Mouse (Mus musculus) thymus, postnatal 36 days (tissue): ENCODE measurements around the gene Usp29.
"Not testable (repeated sequence)": the region's sequence is repeated elsewhere in the genome, so short reads cannot be mapped to it uniquely, and the experiment has no call there.

ENCODE experiments used
- DNase-seq, 2 experiments: peaks; one replicate each; pipeline ENCODE4 v3.0.0; 2022; ENCODE audit warnings: mixed read lengths in 2 of 2

Gene Usp29

GRCm38 (mm10) chr7:6770286-6770685, 39.9 kb downstream of the Usp29 start:
- DNase-seq = no peak

DNA sequence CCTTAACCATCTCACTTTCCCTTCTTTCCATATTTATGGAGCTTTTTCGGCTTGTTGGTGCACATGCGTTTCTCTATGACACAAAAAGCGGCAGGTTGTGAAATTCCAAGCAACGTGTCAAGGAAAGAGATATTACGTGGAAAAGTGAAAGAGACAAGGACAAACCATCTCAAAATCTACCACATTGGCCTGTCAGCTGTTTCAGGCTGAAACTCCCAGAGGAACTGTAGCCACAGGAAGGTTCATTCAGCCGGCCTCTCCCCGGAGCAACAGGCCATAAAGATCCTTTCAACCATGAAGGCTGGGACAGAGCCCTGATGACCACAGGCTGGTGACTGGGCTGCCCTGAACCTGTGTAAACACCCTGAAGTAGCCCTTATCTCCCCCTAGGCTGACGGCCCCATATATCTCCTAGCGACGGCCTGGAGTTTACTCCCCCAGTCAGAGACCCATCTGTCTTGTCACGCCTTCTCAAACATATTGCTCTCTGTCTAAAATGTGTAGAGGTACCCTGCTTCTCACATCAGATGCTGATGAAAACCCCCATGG, 43.6 kb downstream of the Usp29 start:
- not testable (repeated sequence) for DNase-seq

DNA sequence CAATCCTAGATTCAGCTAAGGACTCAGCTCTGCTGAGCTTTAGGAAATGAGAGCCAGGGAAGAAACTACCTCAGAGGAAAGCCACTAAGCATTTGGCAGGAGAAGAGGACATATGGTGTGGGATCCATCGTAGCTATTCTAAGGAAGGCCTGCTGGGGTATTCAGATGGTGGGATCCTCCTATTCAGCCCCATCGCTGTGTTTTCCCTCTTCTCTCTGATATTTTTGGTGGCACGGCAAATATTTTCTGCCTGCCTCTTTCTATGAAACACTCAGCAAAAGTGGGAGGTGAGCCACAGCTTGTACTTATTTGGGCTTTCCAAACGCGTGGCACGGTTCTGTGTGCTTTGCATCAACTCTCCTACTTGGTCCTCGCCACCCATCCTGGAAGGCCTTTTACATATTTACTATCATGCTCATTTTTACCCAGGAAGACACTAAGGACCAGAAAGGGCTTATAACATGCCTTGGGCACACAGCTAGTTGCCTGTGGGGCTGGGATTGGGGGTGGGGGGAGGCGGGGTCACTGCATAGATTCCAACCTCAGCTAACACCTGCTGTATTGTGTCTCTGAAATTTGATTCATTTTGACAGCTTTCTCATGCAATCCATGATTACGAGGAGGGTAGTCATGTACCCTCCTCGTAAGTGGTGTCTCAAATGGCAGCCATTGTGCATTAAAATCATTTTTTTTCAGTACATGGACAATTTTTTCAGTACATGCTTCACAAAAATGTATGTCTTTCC, 46.1 kb downstream of the Usp29 start:
- no peak for DNase-seq

DNA sequence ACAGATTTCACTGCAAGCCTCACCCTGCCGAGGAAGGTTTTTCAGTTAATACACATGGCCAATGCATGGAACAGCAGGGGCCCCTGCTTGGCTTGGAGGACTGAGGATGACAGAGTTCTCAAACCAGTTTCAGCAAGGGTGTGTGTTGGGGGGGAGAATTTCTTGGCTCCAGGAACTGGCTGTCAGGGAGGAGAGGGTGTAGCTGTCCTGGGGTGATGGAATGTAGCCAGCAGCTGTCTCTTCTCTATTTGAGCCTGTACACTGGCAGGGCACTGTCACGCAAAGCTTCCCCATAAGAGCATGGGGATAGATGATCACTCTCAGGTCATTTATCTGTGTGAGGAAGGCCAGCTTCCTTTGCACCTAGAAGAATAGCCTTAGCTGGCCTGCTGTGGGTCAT, 46.7 kb downstream of the Usp29 start:
- no peak for DNase-seq

DNA sequence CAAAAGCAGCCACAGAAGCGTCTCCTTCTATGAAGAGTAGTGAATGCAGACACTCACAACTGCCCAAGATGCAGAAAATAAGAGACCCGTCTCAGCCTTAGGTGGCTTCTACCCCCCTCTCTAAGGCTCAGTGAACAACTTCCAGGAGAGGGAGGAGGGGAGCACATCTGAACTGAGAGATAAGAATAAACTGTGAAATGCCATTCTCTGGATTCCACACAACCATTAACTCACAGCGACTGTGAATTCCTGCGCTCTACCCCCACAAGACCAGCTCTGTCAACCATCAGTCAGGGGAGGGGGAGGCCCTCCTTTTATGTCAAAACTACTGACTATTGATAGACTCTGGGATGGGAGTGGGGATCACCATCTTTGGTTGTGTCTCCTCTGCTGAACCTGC, 47.3 kb downstream of the Usp29 start:
- no peak for DNase-seq

DNA sequence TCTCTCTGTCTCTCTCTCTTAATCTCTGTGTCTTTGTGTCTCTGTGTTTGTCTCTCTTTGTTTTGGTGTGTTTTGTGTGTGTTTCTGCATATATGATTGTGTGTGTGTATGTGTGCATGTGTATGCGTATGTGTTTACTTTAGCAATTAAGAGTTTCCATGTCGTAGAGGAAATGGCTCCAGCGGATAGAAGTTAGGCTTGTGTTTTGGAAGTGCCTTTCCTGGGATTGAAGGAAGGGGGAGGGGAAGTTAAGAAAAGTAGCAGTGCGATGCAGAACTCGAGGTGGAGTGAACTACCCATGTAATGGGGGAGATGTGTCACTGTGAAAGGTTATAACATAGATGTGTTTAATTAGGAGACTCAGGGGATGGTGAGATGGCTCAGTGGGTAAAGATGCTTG, 48.8 kb downstream of the Usp29 start:
- no peak for DNase-seq

GRCm38 (mm10) chr7:6781541-6781940, 51.2 kb downstream of the Usp29 start:
- DNase-seq = no peak

DNA sequence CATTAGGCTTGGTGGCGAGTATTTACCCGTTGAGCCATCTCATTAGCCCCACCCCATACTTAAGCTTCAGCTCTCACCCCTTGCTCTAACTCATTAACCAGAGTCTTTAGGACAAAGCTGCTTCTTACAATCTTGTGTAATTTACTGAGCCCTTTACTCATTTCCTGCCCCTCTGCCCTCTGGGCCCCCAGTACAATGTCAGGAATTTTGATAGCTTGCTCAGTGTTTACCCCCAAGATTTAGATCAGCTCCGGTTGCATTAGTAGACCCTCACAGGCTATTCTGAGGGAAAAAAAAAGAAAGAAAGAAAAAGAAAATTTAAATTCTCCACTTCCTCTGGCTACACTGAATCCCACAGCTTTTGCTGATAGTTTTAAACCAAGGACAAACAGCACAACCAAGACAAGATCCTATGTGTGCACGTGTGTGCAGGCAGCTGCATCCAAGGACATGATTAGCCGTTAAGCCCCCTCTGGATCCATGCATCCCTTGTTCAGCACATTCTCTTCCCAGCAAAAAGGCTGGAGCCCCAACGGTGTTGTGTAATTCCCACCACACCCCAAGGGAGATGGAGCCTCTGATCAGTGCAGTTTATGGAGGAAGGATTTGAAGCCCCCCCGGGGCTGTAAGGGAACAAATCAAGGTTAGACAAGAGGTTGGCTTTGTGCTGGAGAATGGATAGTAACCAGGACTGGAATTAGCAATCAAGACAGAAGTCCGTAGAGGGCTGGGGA, 54.1 kb downstream of the Usp29 start:
- no peak for DNase-seq

DNA sequence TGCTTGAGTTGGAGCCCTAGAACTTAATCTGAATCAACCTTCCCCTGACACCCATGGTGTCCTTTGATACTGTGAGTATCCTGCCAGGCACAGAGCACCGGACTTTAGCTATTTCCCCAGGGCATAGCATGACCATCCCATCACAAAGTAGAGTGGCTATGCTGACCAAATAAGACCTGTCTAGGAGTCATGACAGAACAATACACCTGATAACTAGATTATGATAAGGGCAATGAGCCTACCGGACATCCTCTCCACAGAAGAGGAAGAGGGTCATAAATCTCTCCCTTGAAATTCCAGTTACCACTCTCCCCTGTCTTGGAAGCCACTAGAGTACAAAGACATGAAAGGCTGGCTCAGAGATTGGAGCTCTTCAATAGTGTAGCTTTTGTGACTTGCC, 56.6 kb downstream of the Usp29 start:
- DNase-seq = no peak

GRCm38 (mm10) chr7:6788101-6788500, 57.7 kb downstream of the Usp29 start:
- no peak for DNase-seq

GRCm38 (mm10) chr7:6791286-6792065, 61.1 kb downstream of the Usp29 start:
- DNase-seq = no peak

- DNase-seq = no peak
Measured at GRCm38 (mm10) chr7:6793240-6793639, 62.9 kb downstream of the Usp29 start.

- DNase-seq = no peak
Measured at GRCm38 (mm10) chr7:6793811-6794210, 63.4 kb downstream of the Usp29 start.

- DNase-seq = no peak
Measured at GRCm38 (mm10) chr7:6797408-6797807, 67.0 kb downstream of the Usp29 start.

GRCm38 (mm10) chr7:6799105-6799805, 68.9 kb downstream of the Usp29 start:
- no peak for DNase-seq

GRCm38 (mm10) chr7:6800586-6801441, 70.4 kb downstream of the Usp29 start:
- no peak for DNase-seq

DNA sequence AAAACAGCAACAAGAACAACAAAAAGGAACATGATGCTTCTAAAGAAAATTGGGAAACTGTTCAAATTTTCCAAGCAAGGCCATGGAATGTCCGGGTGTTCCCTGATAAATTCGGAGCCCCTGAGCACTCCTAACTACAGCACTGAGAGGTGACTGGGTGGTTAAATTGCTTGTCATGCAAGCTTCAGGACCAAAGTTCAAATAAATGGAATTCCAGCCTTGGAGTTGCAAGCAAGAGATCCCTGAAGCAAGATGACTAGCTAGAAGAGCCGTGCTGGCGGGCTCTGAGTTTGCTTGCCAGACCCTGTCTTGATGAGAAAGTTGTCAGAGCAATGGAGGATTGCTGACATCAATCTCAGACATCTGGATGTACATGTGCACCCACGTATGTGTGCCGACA, 71.3 kb downstream of the Usp29 start:
- no peak for DNase-seq

DNA sequence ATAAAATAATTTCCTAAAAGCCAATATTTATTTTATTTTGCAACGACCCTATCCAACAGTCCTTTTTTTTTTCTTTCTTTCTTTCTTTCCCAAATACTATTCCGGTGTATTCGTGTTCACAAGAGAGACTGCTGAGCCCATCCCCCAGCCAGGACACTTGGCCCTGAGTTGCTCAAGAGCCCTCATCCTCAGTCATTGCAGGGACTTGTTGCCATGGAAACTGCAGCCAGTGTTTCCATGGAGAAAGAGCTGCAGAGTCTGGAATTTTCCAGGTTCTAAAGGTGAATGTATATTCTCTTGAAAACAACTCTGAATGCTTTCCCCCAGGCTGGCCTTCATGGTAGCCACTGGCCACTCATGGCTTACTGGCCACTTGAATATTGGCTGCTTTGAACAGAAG, 80.2 kb downstream of the Usp29 start:
- no peak for DNase-seq

DNA sequence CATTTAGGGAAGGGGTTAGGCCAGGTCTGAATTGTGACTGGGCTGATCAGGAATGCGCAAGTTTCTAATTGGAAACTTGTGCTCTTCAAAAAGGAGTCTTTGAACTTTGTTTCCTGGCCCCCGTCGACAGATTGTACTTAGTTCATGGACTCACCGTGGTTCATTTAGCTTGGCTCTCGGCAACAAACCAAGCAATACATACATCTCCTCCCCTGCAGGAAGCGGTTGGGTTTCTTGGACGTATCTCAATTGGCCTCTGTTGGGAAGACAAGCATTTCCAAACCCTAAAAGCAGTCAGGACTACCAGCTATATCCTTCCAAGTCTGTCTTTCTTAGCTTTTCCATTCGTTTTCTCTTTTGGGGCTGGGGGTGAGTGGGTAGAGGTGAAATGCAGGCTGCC, 84.6 kb downstream of the Usp29 start:
- DNase-seq = no peak

- no peak for DNase-seq
Measured at GRCm38 (mm10) chr7:6816706-6817376, 86.5 kb downstream of the Usp29 start.

DNA sequence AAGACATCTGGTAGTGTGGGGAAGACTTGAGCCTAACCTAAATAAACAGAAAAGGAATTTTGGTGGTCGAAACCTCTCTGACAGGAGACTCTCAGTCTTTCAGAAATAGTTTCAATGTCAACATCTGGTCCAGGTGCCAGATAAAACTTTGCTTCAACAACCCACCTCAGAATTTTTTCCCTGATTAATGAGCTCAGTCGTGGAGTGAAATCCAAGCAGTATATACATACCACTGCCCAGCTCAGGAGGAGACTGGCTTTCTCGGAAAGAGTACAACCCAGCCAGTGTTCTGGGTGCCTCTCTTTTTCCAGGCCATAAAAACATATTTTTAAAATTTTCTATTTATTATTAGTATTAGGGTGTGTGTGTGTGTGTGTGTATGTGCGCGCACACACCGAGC, 89.9 kb downstream of the Usp29 start:
- DNase-seq = no peak
